ENCODE assay signal across 9 mouse cellular contexts in the genomic region with DNA sequence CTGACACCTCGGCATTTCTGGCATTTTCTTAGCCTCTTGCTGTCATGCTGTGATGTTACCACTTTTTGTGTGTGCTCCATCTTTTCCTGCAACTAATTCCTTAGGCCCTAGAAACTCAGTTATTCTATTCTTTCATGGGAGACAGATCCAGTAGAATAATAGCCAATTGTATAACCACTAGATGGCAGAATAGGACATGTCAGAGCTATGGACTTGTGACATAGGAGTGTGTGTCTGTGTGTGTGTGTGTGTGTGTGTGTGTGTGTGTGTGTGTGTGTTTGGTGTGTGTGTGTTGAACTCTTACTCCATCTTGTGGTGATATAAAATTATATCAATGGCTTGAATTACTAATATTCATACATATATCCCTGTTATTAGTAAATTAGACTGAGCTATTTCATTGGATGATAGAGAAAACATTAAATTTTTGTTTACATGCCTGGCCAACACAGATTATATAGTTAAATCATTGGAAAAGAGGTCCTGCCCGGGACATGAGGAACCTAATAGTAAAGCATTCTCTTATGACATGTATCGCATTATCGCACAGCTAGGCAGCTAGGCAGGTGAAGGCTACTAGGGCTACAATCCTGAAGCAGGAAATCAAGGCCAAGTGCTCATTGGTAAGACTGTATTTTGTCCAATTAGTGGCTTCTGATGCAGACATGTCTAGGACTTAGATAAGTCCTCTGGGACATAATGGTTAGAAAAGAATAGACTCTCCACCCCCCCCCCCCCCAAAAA. TPM values are rescaled to one million over a fixed set of nuclear protein-coding genes. Genes with fewer than 3 reads are reported as not detected.
DNase-seq lines count a peak whose midpoint lies in the region; ATAC-seq and TF ChIP-seq lines count a peak whose summit lies in the region.
"Had no signal": no experiment of that assay in that cellular context is flagged by ENCODE, and none has a peak within 500 bp of the region (broad histone marks: within the 10 kb centered on the region; RNA-seq: fewer than 3 reads in every experiment).

No protein-coding gene starts in this region.

- H3K4me1 ChIP-seq in lung, embryonic 14.5 days (ENCODE audit: insufficient read depth): no peaks in the 10 kb centered on the region
- no peaks in the 10 kb centered on the region for H3K4me1 ChIP-seq in lung, adult 2 months (ENCODE audit: control insufficient read depth, insufficient read depth, low read length)

- H3K36me3 ChIP-seq in lung, embryonic 14.5 days (ENCODE audit: insufficient read depth): no peaks in the 10 kb centered on the region

- H3K9me3 ChIP-seq in lung, embryonic 14.5 days (ENCODE audit: low read depth, low read length): no peaks in the 10 kb centered on the region

- H3K4me3 ChIP-seq in lung, embryonic 14.5 days (ENCODE audit: low read depth, low read length): no peak overlapping the region
- no peak overlapping the region for H3K4me3 ChIP-seq in lung, adult 2 months (replicated peaks; ENCODE audit: extremely low read depth, low read depth, low read length)
- H3K4me3 ChIP-seq: myocyte had no signal

- ATAC-seq in lung, embryonic 14.5 days (ENCODE audit: insufficient read depth): no peak

- peak; percentile 78 for TF ChIP-seq CTCF in lung, embryonic 14.5 days (IDR thresholded peaks at IDR 0.05; ENCODE audit: low read depth)
- TF ChIP-seq CTCF in lung, adult 2 months (IDR thresholded peaks at IDR 0.05; ENCODE audit: insufficient read depth, low read length): no peak

- H3K9ac ChIP-seq in lung, embryonic 14.5 days: no peak overlapping the region

- H3K27me3 ChIP-seq in lung, embryonic 14.5 days (ENCODE audit: insufficient read depth, low read length): no peaks in the 10 kb centered on the region

- no peak overlapping the region for H3K4me2 ChIP-seq in lung, embryonic 14.5 days

- peak; percentile 36 for DNase-seq in adrenal gland, postnatal 10 days
- no peak for DNase-seq in adrenal gland, adult 18-20 months (ENCODE audit: low spot score in 2 of 2)
- DNase-seq in lung, embryonic 14.5 days: peak; percentile 81
- DNase-seq in lung, adult 2 months: no peak
- DNase-seq in c-Kit-negative CD71-positive TER-119-positive erythroid progenitor cells, embryonic 14.5 days (ENCODE audit: low read depth, low spot score): peak; percentile 15
- DNase-seq in forelimb bud, embryonic 11.5 days (ENCODE audit: low read depth, low spot score): peak; percentile 17
- peak; percentile 14 to 57 for DNase-seq in layer of hippocampus, postnatal 14 days (ENCODE audit: low spot score in 2 of 2)
- DNase-seq in retina, embryonic 14.5 days (ENCODE audit: low spot score): peak; percentile 81

- TF ChIP-seq POLR2A in lung, adult 2 months (IDR thresholded peaks at IDR 0.05; ENCODE audit: borderline replicate concordance, extremely low read depth, low read depth, low read length): no peak

- 71% methylated on average over 4 of the region's 4 CpGs for WGBS in lung, embryonic 14.5 days
- 71% methylated on average over 4 of the region's 4 CpGs for WGBS in lung, adult 2 months

- H3K27ac ChIP-seq in lung, embryonic 14.5 days (ENCODE audit: low read depth): no peak overlapping the region

RNA-seq across cellular contexts. Expression of a gene that starts 40.5 kb away (rescaled TPM):
- 10 to 100 TPM; 43.6 to 45.7 TPM for total RNA-seq in adrenal gland, postnatal 10 days (2021)
- 10 to 100 TPM; 63.1 to 63.3 TPM for total RNA-seq in adrenal gland, adult 18-20 months (2021)
- 22.1 and 26.5 TPM in 2 replicates for polyA plus RNA-seq in lung, embryonic 14.5 days (2014; fragmentation: Nextera tagmentation; extraction: Ambion mirVana)
- polyA plus RNA-seq in lung, adult 2 months (2012; rRNA removed): 15.8 and 19.1 TPM in 2 replicates
- total RNA-seq in layer of hippocampus, postnatal 14 days (2021): 10 to 100 TPM; 47.1 to 50.5 TPM

Comparison
In these comparisons a context has a peak if more than half of its experiments do, and no peak if none do; other contexts are left out.
1. DNase-seq: peak in adrenal gland, postnatal 10 days (single experiment), lung, embryonic 14.5 days (single experiment), c-Kit-negative CD71-positive TER-119-positive erythroid progenitor cells, embryonic 14.5 days (single experiment), forelimb bud, embryonic 11.5 days (single experiment), layer of hippocampus, postnatal 14 days (2 of 2) and retina, embryonic 14.5 days (single experiment); none in adrenal gland, adult 18-20 months (0 of 2) and lung, adult 2 months (single experiment).